Comparison of ENCODE assay signal across 19 mouse cellular contexts in the genomic region with DNA sequence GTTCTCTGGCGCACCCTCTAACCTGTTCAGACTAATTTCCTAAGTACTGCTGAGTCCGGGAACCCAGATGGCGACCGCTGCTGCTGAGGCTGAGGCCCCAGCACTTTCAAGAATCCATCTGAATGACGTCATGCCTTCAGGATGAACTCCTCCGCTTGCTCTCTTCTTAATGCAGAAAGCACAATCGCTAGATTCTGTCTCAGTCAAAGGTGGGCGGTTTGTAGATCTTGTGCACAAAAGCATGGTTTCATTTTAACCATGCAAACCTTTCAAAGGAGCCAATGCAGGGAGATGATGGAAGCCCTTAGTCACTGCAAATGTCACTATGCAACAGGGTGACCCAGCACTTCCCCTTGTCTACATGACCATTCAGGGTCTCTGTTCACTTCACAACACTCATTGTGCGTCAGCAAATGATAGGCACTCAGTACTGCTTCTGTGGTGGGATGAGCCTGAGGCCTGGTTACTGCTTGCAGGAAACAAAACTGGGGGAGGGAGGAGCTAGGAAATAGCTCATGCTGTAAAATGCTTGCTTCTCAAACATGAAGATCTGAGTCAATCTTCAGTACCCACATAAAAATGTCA. TPM values are rescaled to one million over a fixed set of nuclear protein-coding genes. Genes with fewer than 3 reads are reported as not detected.
DNase-seq lines count a peak whose midpoint lies in the region; ATAC-seq lines count a peak whose summit lies in the region.
"Had no signal": no experiment of that assay in that cellular context is flagged by ENCODE, and none has a peak within 500 bp of the region (broad histone marks: within the 10 kb centered on the region; RNA-seq: fewer than 3 reads in every experiment).

No protein-coding gene starts in this region.

- peak; percentile 72 for DNase-seq in 416B (ENCODE audit: low read depth)
- DNase-seq in CD4-positive helper T cell, adult 2 months (ENCODE audit: low read depth, low spot score) = peak; percentile 57
- DNase-seq in frontal cortex, postnatal 14 days (ENCODE audit: low spot score in 2 of 2) = peak; percentile 13 to 20
- no peak for DNase-seq in cerebellum, postnatal 4 days (ENCODE audit: low spot score in 2 of 2)
- DNase-seq in forebrain, embryonic 14.5 days (ENCODE audit: low spot score) = no peak
- no peak for DNase-seq in urinary bladder, postnatal 25 days (ENCODE audit: low spot score)
- DNase-seq: cerebellum, adult 2 months; heart, adult 18-20 months; right cerebral cortex, postnatal 14 days had no signal

- peaks cover 14% of the 10 kb centered on the region for H3K4me1 ChIP-seq in megakaryocyte, embryonic 14.5 days
- H3K4me1 ChIP-seq in forebrain, embryonic 14.5 days (ENCODE audit: control insufficient read depth, insufficient read depth, low read length) = no peaks in the 10 kb centered on the region
- H3K4me1 ChIP-seq in forebrain, embryonic 16.5 days (replicated peaks; ENCODE audit: control insufficient read depth, insufficient read depth, low read length) = no peaks in the 10 kb centered on the region
- H3K4me1 ChIP-seq: forebrain, embryonic 10.5 days; liver, embryonic 15.5 days; midbrain, embryonic 15.5 days; neural tube, embryonic 13.5 days had no signal

- no peak overlapping the region for H3K9ac ChIP-seq in forebrain, embryonic 14.5 days (ENCODE audit: low read length)
- no peak overlapping the region for H3K9ac ChIP-seq in forebrain, embryonic 16.5 days (replicated peaks; ENCODE audit: low read depth, low read length)
- H3K9ac ChIP-seq: liver, embryonic 15.5 days; midbrain, embryonic 15.5 days; neural tube, embryonic 13.5 days had no signal

- H3K27ac ChIP-seq in forebrain, embryonic 14.5 days (ENCODE audit: low read depth, low read length) = no peak overlapping the region
- no peak overlapping the region for H3K27ac ChIP-seq in forebrain, embryonic 16.5 days (ENCODE audit: low read length)
- H3K27ac ChIP-seq: forebrain, embryonic 10.5 days; liver, embryonic 15.5 days; midbrain, embryonic 15.5 days; neural tube, embryonic 13.5 days had no signal

- peak overlapping the region; percentile 68 for H3K4me3 ChIP-seq in megakaryocyte, embryonic 14.5 days (replicated peaks)
- H3K4me3 ChIP-seq in forebrain, embryonic 14.5 days (ENCODE audit: low read depth, low read length) = no peak overlapping the region
- no peak overlapping the region for H3K4me3 ChIP-seq in forebrain, embryonic 16.5 days (replicated peaks; ENCODE audit: low read length)
- H3K4me3 ChIP-seq: forebrain, embryonic 10.5 days; liver, embryonic 15.5 days; midbrain, embryonic 15.5 days; neural tube, embryonic 13.5 days had no signal

- peaks cover 16% of the 10 kb centered on the region for H3K9me3 ChIP-seq in megakaryocyte, embryonic 14.5 days
- H3K9me3 ChIP-seq in forebrain, embryonic 14.5 days (replicated peaks; ENCODE audit: control insufficient read depth, low read length) = no peaks in the 10 kb centered on the region
- no peaks in the 10 kb centered on the region for H3K9me3 ChIP-seq in forebrain, embryonic 16.5 days (ENCODE audit: control insufficient read depth, low read length)
- H3K9me3 ChIP-seq: forebrain, embryonic 10.5 days; G1E; liver, embryonic 15.5 days; midbrain, embryonic 15.5 days; neural tube, embryonic 13.5 days had no signal

- H3K4me2 ChIP-seq in forebrain, embryonic 14.5 days (ENCODE audit: low read length) = no peak overlapping the region
- H3K4me2 ChIP-seq in forebrain, embryonic 16.5 days (ENCODE audit: low read length) = no peak overlapping the region
- H3K4me2 ChIP-seq: liver, embryonic 15.5 days; midbrain, embryonic 15.5 days; neural tube, embryonic 13.5 days had no signal

- WGBS in forebrain, embryonic 14.5 days = 86% methylated on average over 9 of the region's 9 CpGs
- WGBS in forebrain, embryonic 16.5 days = 83% methylated on average over 9 of the region's 9 CpGs

- ATAC-seq in forebrain, embryonic 14.5 days = no peak
- ATAC-seq in forebrain, embryonic 16.5 days = no peak
- ATAC-seq: intestine, postnatal 0 days; midbrain, embryonic 15.5 days had no signal

- H3K36me3 ChIP-seq in megakaryocyte, embryonic 14.5 days (replicated peaks; ENCODE audit: low read length) = peaks cover 5% of the 10 kb centered on the region
- H3K36me3 ChIP-seq in forebrain, embryonic 14.5 days (ENCODE audit: control insufficient read depth, insufficient read depth, low read length) = no peaks in the 10 kb centered on the region
- no peaks in the 10 kb centered on the region for H3K36me3 ChIP-seq in forebrain, embryonic 16.5 days (ENCODE audit: control insufficient read depth, insufficient read depth)
- H3K36me3 ChIP-seq: forebrain, embryonic 10.5 days; G1E; liver, embryonic 15.5 days; midbrain, embryonic 15.5 days; neural tube, embryonic 13.5 days had no signal

- H3K27me3 ChIP-seq in megakaryocyte, embryonic 14.5 days (replicated peaks) = no peaks in the 10 kb centered on the region
- H3K27me3 ChIP-seq in forebrain, embryonic 14.5 days (replicated peaks; ENCODE audit: control insufficient read depth, insufficient read depth, low read length) = no peaks in the 10 kb centered on the region
- H3K27me3 ChIP-seq in forebrain, embryonic 16.5 days (replicated peaks; ENCODE audit: control insufficient read depth, insufficient read depth, low read length) = no peaks in the 10 kb centered on the region
- H3K27me3 ChIP-seq: liver, embryonic 15.5 days; midbrain, embryonic 15.5 days; neural tube, embryonic 13.5 days had no signal

RNA-seq across cellular contexts. Expression of gene Trpm1, which starts 31.4 kb away (rescaled TPM):
- 0.16 TPM in 1 of 2 replicates, not detected in the other for polyA plus RNA-seq in megakaryocyte, embryonic 14.5 days (2012; ENCODE audit: insufficient read depth, low replicate concordance)
- 0.11 and 0.49 TPM in 2 replicates for polyA plus RNA-seq in forebrain, embryonic 14.5 days (2014; fragmentation: Nextera tagmentation; extraction: Ambion mirVana)
- polyA plus RNA-seq in forebrain, embryonic 16.5 days (2015; fragmentation: Nextera tagmentation; extraction: Ambion mirVana) = 0.08 and 0.53 TPM in 2 replicates
- polyA plus RNA-seq: cerebellum, adult 2 months; G1E; intestine, postnatal 0 days; large intestine, adult 2 months; liver, embryonic 15.5 days; neural tube, embryonic 13.5 days; stomach, embryonic 14.5 days had no signal

Comparison
In these comparisons a context has a peak if more than half of its experiments do, and no peak if none do; other contexts are left out.
1. DNase-seq: peak in 416B (single experiment), CD4-positive helper T cell, adult 2 months (single experiment) and frontal cortex, postnatal 14 days (2 of 2); none in cerebellum, postnatal 4 days (0 of 2), forebrain, embryonic 14.5 days (single experiment) and urinary bladder, postnatal 25 days (single experiment).